Mouse (Mus musculus): ENCODE data around the gene Plxnb3. TPM values are rescaled to one million over a fixed set of nuclear protein-coding genes. Genes with fewer than 3 reads are reported as not detected.
"Not testable (repeated sequence)": the region's sequence is repeated elsewhere in the genome, so short reads cannot be mapped to it uniquely, and the experiment has no call there.

Plxnb3 gene
- 10 to 100 TPM in 1 of 2 experiments, 1 to 10 TPM in 1; 9.8 to 10.2 TPM for total RNA-seq (2021)

GRCm38 (mm10) chrX:73756334-73757140 is at the start of gene Plxnb3:
Gene Plxnb3 (plus strand): TSS chrX:73757090.
- intact Hi-C loops (cut with DNase I): no loop called here
- no peak for DNase-seq (ENCODE audit: low spot score in 2 of 2)

- peak in 1 of 2 experiments; percentile 17 for DNase-seq (ENCODE audit: low spot score in 2 of 2)
- intact Hi-C loops (cut with DNase I): loop anchor here (5.0 kb wide), 2 partner anchors 67 to 182 kb away; partner anchors contain the start of gene L1cam
Observed at GRCm38 (mm10) chrX:73715476-73716108, 41.3 kb upstream of the Plxnb3 start.

GRCm38 (mm10) chrX:73716109-73716661 is 40.7 kb upstream of the Plxnb3 start, which contains the start of the genes Bcap31 and Abcd1:
Gene Bcap31 (minus strand): TSS chrX:73716175.
Gene Abcd1 (plus strand): TSS chrX:73716597.
- intact Hi-C loops (cut with DNase I): loop anchor here (5.0 kb wide), 2 partner anchors 66 to 181 kb away; partner anchors contain the start of gene L1cam
- DNase-seq (ENCODE audit: low spot score in 2 of 2): peak; percentile 85 to 86

DNA sequence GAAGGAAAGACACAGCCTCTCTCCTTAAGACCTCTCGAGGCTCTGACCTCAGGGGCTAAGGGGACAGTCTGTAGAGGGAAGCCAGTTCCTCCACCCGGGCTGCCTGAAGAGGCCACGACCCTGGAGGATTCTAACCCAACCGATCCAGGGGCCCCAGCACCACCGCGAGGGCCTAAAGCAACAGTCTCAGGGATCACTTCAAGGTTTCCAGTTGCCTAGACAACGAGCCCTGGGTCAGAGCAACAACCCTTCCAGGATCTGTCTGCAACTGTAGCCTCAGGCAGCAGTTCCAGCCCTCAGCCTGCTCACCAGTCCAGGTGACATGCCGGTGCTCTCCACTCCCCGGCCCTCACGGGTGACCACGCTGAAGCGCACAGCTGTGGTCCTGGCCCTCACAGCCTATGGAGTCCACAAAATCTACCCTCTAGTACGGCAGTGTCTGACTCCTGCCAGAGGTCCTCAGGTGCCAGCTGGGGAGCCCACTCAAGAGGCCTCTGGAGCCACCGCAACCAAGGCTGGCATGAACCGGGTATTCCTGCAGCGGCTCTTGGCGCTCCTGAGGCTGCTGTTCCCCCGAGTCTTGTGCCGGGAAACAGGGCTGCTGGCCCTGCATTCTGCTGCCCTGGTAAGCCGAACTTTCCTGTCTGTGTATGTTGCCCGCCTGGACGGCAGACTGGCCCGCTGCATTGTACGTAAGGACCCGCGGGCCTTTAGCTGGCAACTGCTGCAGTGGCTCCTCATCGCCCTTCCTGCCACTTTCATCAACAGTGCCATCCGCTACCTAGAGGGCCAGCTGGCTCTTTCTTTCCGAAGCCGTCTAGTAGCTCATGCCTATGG is 40.0 kb upstream of the Plxnb3 start:
- peak; percentile 6 to 12 for DNase-seq (ENCODE audit: low spot score in 2 of 2)
- intact Hi-C loops (cut with DNase I): loop anchor here (5.0 kb wide), 2 partner anchors 65 to 180 kb away; partner anchors contain the start of gene L1cam

DNA sequence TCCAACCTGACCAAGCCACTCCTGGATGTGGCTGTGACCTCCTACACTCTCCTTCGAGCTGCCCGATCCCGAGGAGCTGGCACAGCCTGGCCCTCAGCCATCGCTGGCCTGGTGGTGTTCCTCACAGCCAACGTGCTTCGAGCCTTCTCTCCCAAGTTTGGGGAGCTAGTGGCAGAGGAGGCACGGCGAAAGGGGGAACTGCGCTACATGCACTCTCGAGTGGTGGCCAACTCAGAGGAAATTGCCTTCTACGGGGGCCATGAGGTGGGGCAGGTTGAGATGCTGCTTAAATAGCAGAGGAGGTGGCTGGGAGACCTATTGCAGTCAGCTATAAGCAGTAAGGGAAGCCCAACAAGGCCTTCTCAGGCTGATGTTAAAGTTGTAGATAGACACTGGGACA is 39.2 kb upstream of the Plxnb3 start:
- DNase-seq (ENCODE audit: low spot score in 2 of 2): no peak
- intact Hi-C loops (cut with DNase I): loop anchor here (5.0 kb wide), 2 partner anchors 65 to 180 kb away; partner anchors contain the start of gene L1cam

GRCm38 (mm10) chrX:73718271-73718670 is 38.6 kb upstream of the Plxnb3 start:
- intact Hi-C loops (cut with DNase I): loop anchor here (5.0 kb wide), 2 partner anchors 64 to 179 kb away; partner anchors contain the start of gene L1cam
- no peak for DNase-seq (ENCODE audit: low spot score in 2 of 2)

GRCm38 (mm10) chrX:73718686-73719362 is 38.1 kb upstream of the Plxnb3 start:
- intact Hi-C loops (cut with DNase I): loop anchor here (5.0 kb wide), 2 partner anchors 63 to 178 kb away; partner anchors contain the start of gene L1cam
- peak in 1 of 2 experiments; percentile 10 for DNase-seq (ENCODE audit: low spot score in 2 of 2)

- intact Hi-C loops (cut with DNase I): no loop called here
- no peak for DNase-seq (ENCODE audit: low spot score in 2 of 2)
Observed at GRCm38 (mm10) chrX:73730908-73731307, 26.0 kb upstream of the Plxnb3 start.

- intact Hi-C loops (cut with DNase I): no loop called here
- no peak for DNase-seq (ENCODE audit: low spot score in 2 of 2)
Observed at GRCm38 (mm10) chrX:73738155-73738554, 18.7 kb upstream of the Plxnb3 start.

DNA sequence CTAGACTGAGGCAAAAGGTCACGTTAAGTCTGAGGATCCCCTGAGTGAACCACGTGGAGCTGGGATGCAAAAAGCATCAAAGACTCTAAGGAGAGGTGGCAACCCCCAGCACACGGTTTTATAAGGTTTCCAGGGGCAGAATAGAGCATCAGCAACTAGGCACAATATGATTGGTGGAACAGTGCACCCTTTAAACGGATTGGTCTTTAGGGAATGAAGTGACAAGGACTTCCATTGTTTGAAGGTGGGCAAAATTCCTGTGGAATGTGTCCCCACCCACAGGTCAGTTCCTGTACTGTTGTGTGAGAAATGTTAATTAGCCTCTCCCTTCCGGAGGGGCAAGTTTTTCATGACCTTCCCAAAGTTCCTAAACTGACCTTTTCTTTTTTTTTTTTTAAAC is 17.7 kb upstream of the Plxnb3 start:
- intact Hi-C loops (cut with DNase I): no loop called here
- no peak for DNase-seq (ENCODE audit: low spot score in 2 of 2)

GRCm38 (mm10) chrX:73739841-73740240 is 17.0 kb upstream of the Plxnb3 start:
- DNase-seq (ENCODE audit: low spot score in 2 of 2); intact Hi-C loops (cut with DNase I): not testable (repeated sequence)

DNA sequence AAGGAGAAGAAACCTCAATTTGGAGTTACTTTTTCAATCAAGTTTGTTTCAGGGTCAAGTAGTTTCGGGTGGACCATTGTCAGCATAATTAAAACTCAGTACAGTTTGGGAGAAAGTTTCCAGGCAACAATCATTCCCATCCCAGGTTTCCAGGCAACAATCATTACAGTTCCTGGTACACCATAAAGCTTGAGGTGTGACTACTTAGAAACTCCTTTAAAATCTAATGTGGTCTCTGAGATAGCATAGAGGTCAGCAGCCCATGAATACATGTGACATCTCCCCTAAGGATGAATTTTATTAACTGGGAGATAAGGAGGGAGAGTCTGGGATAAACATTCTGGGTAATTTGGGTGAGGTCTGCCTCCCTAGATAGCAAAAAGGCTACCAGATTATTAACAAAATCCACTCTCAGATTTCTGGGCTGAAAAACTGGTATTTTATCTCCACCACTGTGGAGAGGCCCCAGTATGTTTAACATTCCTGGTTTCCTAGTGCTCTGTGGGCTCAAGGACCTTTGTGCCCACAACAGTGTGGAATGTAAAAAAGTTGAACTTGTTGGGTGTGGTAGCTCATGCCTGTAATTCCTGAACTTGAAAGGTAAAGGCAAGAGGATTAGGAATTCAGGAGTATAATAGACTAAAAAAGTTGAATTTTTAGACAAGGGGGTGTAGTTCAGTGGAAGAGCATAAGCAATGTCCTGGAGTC is 12.0 kb upstream of the Plxnb3 start:
- no peak for DNase-seq (ENCODE audit: low spot score in 2 of 2)
- intact Hi-C loops (cut with DNase I): no loop called here

DNA sequence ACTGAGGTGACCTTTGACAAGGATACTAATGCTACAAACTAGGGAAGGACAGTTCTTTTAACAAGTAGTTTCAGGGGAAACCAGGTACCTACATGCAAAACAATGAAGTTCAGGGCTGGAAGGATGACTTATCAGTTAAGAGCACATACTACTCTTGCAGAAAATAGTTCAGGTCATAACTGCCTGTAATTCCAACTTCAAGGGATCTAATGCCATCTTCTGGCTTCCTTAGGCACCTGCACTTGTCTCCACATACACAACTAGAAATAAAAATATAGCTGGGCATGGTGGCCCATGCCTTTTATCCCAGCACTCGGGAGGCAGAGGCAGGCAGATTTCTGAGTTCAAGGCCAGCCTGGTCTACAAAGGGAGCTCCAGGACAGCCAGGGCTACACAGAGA is 7.9 kb upstream of the Plxnb3 start:
- intact Hi-C loops (cut with DNase I): no loop called here
- DNase-seq (ENCODE audit: low spot score in 2 of 2): no peak

DNA sequence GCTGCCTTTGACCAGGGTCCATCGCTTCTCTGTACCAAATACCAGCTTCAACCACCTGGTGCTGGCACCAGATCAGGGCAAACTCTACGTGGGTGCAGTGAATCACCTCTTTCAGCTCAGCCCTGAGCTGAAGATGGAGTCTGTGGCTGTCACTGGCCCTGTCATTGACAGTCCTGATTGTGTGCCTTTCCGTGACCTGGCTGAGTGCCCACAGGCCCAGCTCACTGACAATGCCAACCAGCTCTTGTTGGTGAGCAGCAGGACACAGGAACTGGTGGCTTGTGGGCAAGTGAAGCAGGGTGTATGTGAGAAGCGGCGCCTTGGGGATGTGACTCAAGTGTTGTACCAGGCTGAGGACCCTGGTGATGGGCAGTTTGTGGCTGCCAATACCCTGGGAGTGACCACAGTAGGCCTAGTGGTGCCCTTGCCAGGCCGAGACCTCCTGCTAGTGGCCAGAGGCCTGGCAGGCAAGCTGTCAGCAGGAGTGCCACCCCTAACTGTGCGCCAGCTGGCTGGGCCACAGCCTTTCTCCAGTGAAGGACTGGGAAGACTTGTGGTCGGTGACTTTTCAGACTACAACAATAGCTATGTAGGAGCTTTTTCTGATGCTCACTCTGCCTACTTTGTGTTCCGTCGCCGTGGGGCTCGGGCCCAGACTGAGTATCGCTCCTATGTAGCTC is 1.9 kb downstream of the Plxnb3 start:
- DNase-seq (ENCODE audit: low spot score in 2 of 2): no peak
- intact Hi-C loops (cut with DNase I): no loop called here

DNA sequence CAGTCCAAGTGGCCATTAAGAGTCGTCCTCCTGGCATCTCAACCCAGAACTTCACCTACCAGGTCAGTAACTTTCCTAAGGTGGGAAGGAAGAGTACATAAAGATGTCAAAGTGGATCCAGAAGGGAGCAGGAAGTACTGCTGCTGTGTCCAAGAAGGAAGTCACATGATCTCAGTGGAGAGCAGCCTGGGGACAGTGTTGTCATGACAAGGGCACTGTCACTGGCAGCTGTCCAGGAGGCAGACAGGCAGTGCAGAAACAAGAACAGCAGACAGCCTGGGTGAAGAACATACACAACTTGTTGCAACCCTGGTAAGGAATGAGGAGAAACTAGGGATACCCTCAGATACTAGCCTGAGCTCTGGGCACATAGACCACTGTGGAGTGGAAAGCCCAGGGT is 8.4 kb downstream of the Plxnb3 start:
- intact Hi-C loops (cut with DNase I): no loop called here

DNA sequence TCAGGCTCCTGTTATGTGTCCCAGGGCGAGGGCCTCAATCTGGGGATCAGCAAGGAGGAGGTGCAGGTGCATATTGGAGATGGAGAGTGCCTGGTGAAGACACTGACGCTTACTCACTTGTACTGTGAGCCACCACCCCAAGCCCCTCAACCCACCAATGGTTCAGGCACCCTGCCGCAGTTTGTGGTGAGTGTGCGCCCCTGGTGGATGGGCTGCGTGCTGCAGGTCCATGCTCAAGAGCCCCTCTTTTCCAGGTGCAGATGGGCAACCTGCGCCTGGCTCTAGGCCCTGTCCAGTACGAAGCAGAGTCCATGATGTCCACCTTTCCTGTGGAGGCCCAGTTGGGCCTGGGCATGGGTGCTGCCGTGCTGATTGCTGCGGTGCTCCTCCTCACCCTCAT is 10.4 kb downstream of the Plxnb3 start:
- intact Hi-C loops (cut with DNase I): no loop called here
- DNase-seq (ENCODE audit: low spot score in 2 of 2): no peak

More for the DNA sequence above, 8.4 kb downstream of the Plxnb3 start:
- no peak for DNase-seq (ENCODE audit: low spot score in 2 of 2)

DNA sequence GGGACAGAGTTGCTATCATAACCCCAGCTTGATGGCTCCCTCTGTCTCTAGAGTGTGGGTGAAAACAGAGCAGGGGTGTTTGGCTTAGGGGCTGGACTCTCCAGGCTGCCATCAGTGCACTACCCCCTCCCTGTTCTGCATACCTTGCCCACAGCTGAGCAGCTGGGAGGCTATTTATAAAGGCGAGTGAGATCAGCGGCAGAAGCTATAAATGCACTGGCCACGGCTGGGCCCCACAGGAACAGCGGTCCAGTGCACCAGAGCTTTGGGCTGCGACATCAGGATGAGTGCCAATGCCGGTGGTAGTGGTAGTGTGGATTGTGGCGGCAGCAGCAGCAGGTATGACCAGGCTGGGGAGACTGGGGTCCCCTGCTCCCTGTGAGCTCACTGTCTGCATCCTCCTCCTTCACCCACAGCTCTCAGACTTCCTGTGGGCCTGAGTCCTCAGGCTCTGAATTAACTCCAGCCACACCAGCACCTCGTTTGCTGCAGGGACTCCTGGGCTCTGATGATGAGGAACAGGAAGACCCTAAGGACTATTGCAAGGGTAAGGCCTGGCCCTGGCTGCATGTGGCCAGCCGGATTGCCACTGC is 17.4 kb downstream of the Plxnb3 start, which contains the start of gene Srpk3:
Gene Srpk3, plus strand, starts transcription at position 238 of the 593 bp plus-strand sequence.
- DNase-seq (ENCODE audit: low spot score in 2 of 2): peak in 1 of 2 experiments; percentile 55
- intact Hi-C loops (cut with DNase I): no loop called here
